Mouse (Mus musculus) B cell, adult 2 months (primary cell): Measurements from ENCODE around the gene Eif3i.

Experiments
- DNase-seq, 2 experiments: peaks; one replicate each; pipeline ENCODE4 v3.0.0; 2022

Gene Eif3i

GRCm38 (mm10) chr4:129618786-129619691, 18.6 kb upstream of the Eif3i start, which contains the start of gene Iqcc:
Gene Iqcc, minus strand, starts transcription at chr4:129619099.
- peak; percentile 95 to 96 for DNase-seq

GRCm38 (mm10) chr4:129618031-129618430, 17.6 kb upstream of the Eif3i start:
- no peak for DNase-seq

GRCm38 (mm10) chr4:129617121-129617641, 16.7 kb upstream of the Eif3i start:
- no peak for DNase-seq

- no peak for DNase-seq
These were observed 16.2 kb upstream of the Eif3i start for GRCm38 (mm10) chr4:129616631-129617030.

- DNase-seq, result no peak
These were observed 15.4 kb upstream of the Eif3i start for GRCm38 (mm10) chr4:129615801-129616290.

GRCm38 (mm10) chr4:129614093-129614492, 13.6 kb upstream of the Eif3i start, which contains the start of gene Dcdc2b:
Gene Dcdc2b, minus strand, starts transcription at chr4:129614257.
- no peak for DNase-seq

GRCm38 (mm10) chr4:129610472-129610871, 10.0 kb upstream of the Eif3i start:
- DNase-seq, result no peak

GRCm38 (mm10) chr4:129610026-129610425, 9.6 kb upstream of the Eif3i start:
- DNase-seq, result no peak

- peak in 1 of 2 experiments; percentile 7 for DNase-seq
These were observed 8.7 kb upstream of the Eif3i start for GRCm38 (mm10) chr4:129609139-129609631.

- DNase-seq, result peak; percentile 86
These were observed 8.1 kb upstream of the Eif3i start for GRCm38 (mm10) chr4:129608426-129609025.

- DNase-seq, result no peak
These were observed 11.6 kb downstream of the Eif3i start for GRCm38 (mm10) chr4:129588865-129589264.

GRCm38 (mm10) chr4:129586943-129587342, 13.5 kb downstream of the Eif3i start:
- DNase-seq, result no peak

- DNase-seq, result no peak
These were observed 14.7 kb downstream of the Eif3i start for GRCm38 (mm10) chr4:129585773-129586172.

GRCm38 (mm10) chr4:129584884-129585608, 15.4 kb downstream of the Eif3i start:
- DNase-seq, result peak; percentile 93 to 94

- peak; percentile 44 to 45 for DNase-seq
These were observed 16.1 kb downstream of the Eif3i start for GRCm38 (mm10) chr4:129584370-129584769.

GRCm38 (mm10) chr4:129582251-129582650, 18.2 kb downstream of the Eif3i start:
- no peak for DNase-seq

GRCm38 (mm10) chr4:129580347-129580746, 20.1 kb downstream of the Eif3i start:
- peak; percentile 70 to 74 for DNase-seq

GRCm38 (mm10) chr4:129578466-129578865, 22.0 kb downstream of the Eif3i start, which contains the start of gene Fam167b:
Gene Fam167b, minus strand, starts transcription at chr4:129578549.
- no peak for DNase-seq

- DNase-seq, result no peak
These were observed 22.8 kb downstream of the Eif3i start for GRCm38 (mm10) chr4:129577688-129578087.

GRCm38 (mm10) chr4:129576863-129577491, 23.5 kb downstream of the Eif3i start:
- peak; percentile 79 to 80 for DNase-seq

- DNase-seq, result peak; percentile 84 to 89
These were observed 25.1 kb downstream of the Eif3i start for GRCm38 (mm10) chr4:129575171-129575844.
